Mouse (Mus musculus): ENCODE measurements around the gene Cmas. TPM values are rescaled to one million over a fixed set of nuclear protein-coding genes. Genes with fewer than 3 reads are reported as not detected.

The Cmas gene
- polyA plus RNA-seq, 1 experiment from 2014 or later = 78.5 TPM

Other genes starting within 250 kb of the Cmas start
- gene Ldhb, start 248.7 kb upstream of the Cmas start, polyA plus RNA-seq (2015; fragmentation: Nextera tagmentation; extraction: Ambion mirVana) = 1,732 and 1,779 TPM in 2 replicates
- gene Kcnj8, start 185.1 kb upstream of the Cmas start, polyA plus RNA-seq (2015; fragmentation: Nextera tagmentation; extraction: Ambion mirVana) = 18.7 and 20.9 TPM in 2 replicates
- gene Abcc9, start 54.4 kb upstream of the Cmas start, polyA plus RNA-seq (2015; fragmentation: Nextera tagmentation; extraction: Ambion mirVana) = 16.3 and 16.7 TPM in 2 replicates
- gene Sult6b2, start 47.8 kb downstream of the Cmas start, polyA plus RNA-seq (2015; fragmentation: Nextera tagmentation; extraction: Ambion mirVana) = 0.07 TPM in 1 of 2 replicates, not detected in the other
- 0.99 and 2.0 TPM in 2 replicates for gene St8sia1, start 207.8 kb downstream of the Cmas start, polyA plus RNA-seq (2015; fragmentation: Nextera tagmentation; extraction: Ambion mirVana)

Data from heart, embryonic 16.5 days (tissue).